Mouse (Mus musculus) forebrain, embryonic 16.5 days (tissue): ENCODE results near the gene Wars2. TPM values are rescaled to one million over a fixed set of nuclear protein-coding genes. Genes with fewer than 3 reads are reported as not detected.
A peak's percentile ranks its signal among the peaks of the same experiment; 100 is the strongest.

Experiments used
- ATAC-seq: fragments of 200-750 bp; cut with Nextera tagmentation; 2 replicates; pipeline ENCODE4 v1.8.0; 2017; ENCODE audit warnings: mild to moderate bottlenecking, moderate library complexity
- H3K27ac ChIP-seq: fragments of 300-500 bp; sonication (generic); 2 replicates; pipeline ENCODE4 v1.5.1; 2014; ENCODE audit warnings: low read length, control low read depth
- H3K27me3 ChIP-seq: fragments of 300-500 bp; sonication (generic); replicated peaks from 2 replicates; pipeline ENCODE4 v1.6.1; 2014; ENCODE audit warnings: low read length; ENCODE audit not compliant: control insufficient read depth, insufficient read depth
- H3K36me3 ChIP-seq: fragments of 300-500 bp; sonication (generic); 2 replicates; pipeline ENCODE4 v1.6.1; 2014; ENCODE audit not compliant: control insufficient read depth, insufficient read depth
- H3K4me1 ChIP-seq: fragments of 300-500 bp; sonication (generic); replicated peaks from 2 replicates; pipeline ENCODE4 v1.6.1; 2014; ENCODE audit warnings: low read length; ENCODE audit not compliant: control insufficient read depth, insufficient read depth
- H3K4me2 ChIP-seq: fragments of 300-500 bp; sonication (generic); 2 replicates; pipeline ENCODE4 v1.6.1; 2014; ENCODE audit warnings: mild to moderate bottlenecking, low read length, control low read depth
- H3K4me3 ChIP-seq: fragments of 300-500 bp; sonication (generic); replicated peaks from 2 replicates; pipeline ENCODE4 v1.5.1; 2014; ENCODE audit warnings: mild to moderate bottlenecking, low read length, control low read depth
- H3K9ac ChIP-seq: fragments of 300-500 bp; sonication (generic); replicated peaks from 2 replicates; pipeline ENCODE4 v1.6.1; 2014; ENCODE audit warnings: low read depth, low read length, control low read depth
- H3K9me3 ChIP-seq: fragments of 300-500 bp; sonication (generic); 2 replicates; pipeline ENCODE4 v1.6.1; 2016; ENCODE audit warnings: low read length; ENCODE audit not compliant: control insufficient read depth
- WGBS: fragments of 180-500 bp; shearing (Covaris S2); extraction: QIAGEN DNeasy Blood & Tissue Kit; methylation state at CpG from one replicate; pipeline ENCODE4 v1.1.7; 2014; 5-methylcytosine and 5-hydroxymethylcytosine counted together
- polyA plus RNA-seq: library from polyadenylated mRNA; unstranded; fragments of >200 nt; fragmentation: Nextera tagmentation; extraction: Ambion mirVana; gene quantifications from 2 replicates; pipeline ENCODE4 v1.2.1, GENCODE M21; 2015

Gene Wars2
- 6.3 and 7.6 TPM in 2 replicates for polyA plus RNA-seq

DNA sequence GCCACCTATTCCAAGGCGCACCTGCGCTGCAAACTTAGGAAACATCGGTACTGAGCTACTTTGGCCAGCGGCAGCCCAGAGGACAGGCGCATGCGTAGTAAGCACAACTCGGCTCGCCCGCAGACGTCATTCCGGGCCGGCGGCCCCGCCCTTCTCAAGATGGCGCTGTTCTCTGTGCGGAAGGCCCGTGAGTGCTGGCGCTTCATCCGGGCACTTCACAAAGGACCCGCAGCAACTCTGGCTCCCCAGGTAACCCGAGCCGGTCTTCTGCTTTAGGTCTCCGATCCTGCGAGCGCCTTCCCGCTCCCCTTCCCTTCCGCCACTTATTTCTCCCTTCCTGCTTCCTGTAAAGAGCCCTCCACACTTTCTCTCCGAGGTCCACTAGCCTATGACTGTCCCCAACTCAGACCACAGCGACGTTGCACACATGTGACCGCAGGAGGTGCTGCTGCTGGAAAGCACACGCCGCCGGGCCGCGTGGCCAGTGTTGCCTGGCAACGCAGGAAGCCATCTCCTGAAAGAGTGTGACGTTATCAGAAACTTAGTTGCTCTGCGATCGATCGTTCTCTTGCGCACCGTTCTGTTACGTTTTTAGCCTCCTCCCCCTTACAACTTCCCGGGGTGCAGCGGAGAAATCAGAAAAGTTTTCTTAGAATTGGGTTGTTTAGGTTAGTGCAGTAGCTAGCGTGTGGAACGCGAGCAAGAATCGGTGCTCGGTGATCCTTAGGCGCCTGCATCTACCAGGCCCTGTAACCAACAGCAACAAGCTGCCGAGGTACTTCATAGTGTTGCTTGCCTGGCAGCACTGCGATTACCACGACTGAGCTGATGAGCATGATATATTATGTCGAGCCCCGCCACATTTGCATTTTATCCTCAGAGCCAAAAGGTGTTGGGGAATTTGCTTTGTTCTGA is at the start of gene Wars2:
Wars2 (plus strand) TSS at position 129 of the 915 bp plus-strand sequence.
- no peaks in the 10 kb centered on the region for H3K27me3 ChIP-seq
- H3K9me3 ChIP-seq, result no peaks in the 10 kb centered on the region
- peak within 1 kb of the TSS; percentile 69 for H3K4me3 ChIP-seq
- peak within 1 kb of the TSS; percentile 65 for H3K9ac ChIP-seq
- H3K36me3 ChIP-seq, result no peaks in the 10 kb centered on the region
- peak within 1 kb of the TSS; percentile 93 for H3K27ac ChIP-seq
- H3K4me2 ChIP-seq, result peak within 1 kb of the TSS; percentile 64
- WGBS, result under 1% methylated on average over 57 of the region's 57 CpGs
- peaks cover 4% of the 10 kb centered on the region; the same call in 1 of the 2 replicates for H3K4me1 ChIP-seq
- ATAC-seq, result peak; percentile 99

DNA sequence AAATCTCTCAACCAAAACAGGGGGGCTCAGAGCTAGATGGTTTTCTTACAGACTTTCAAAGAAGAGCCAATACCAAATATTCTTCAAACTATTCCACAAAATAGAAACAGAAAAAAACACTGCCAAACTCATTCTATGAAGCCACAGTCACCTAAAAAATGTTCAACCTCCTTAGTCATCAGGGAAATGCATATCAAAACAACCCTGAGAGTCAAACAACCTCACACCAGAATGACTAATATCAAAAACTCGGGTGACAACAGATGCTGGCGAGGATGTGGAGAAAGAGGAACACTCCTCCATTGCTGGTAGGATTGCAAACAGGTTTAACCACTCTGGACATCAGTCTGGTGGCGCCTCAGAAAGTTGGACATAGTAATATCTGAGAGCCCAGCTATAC is 44.1 kb upstream of the Wars2 start:
- Histone ChIP-seq H3K9ac (no peak overlapping the region), H3K36me3 (no peaks in the 10 kb centered on the region), H3K4me2 (no peak overlapping the region), H3K27ac (no peak overlapping the region), H3K9me3 (no peaks in the 10 kb centered on the region; the same call in 1 of the 2 replicates), H3K27me3 (no peaks in the 10 kb centered on the region), H3K4me1 (no peaks in the 10 kb centered on the region), H3K4me3 (no peak overlapping the region)
- WGBS, result 88% methylated on average over 3 of the region's 3 CpGs
- no peak for ATAC-seq

DNA sequence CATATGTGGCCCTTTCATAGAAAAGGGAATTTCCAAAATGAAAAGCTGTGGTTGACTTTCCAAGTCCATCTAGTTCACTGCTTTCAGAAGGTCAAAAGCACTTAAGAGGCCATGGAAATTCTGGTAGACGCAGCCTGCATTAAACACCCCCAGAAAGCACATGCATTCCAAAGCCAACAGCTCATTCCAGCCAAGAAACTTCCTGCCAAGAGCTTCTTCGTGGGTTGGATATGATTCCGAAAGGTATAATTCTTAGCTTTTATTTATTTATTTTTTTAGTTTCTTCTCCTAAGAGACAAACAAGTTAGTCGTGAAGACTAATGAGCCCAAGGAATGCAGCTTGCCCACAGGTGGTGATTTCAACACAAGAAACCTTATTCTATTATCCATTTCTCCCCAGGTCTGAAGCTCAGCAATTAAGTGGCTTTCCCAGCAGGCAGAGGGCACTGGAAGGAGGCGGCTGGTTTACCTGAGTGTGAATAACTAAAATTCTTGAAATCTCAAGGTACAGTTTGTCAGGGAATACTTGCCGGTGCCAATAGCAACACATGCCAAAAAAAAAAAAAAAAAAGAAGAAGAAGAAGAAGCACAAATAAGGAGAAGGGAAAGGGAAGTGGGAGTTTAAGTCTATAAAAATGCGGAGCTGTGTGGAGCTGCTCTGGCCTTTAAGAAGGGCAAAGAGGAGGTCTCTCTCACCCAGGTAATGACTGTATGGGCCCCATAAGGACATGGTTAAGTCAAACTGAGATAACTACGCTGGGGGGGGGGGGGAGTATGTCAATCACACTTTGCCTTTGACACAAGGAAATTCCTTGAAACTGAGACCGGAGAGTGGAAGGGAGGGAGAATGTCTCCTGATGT is 30.3 kb upstream of the Wars2 start:
- no peaks in the 10 kb centered on the region for H3K36me3 ChIP-seq
- no peak overlapping the region for H3K4me2 ChIP-seq
- H3K4me3 ChIP-seq, result no peak overlapping the region
- H3K27ac ChIP-seq, result no peak overlapping the region
- H3K4me1 ChIP-seq, result no peaks in the 10 kb centered on the region
- H3K9ac ChIP-seq, result no peak overlapping the region
- H3K27me3 ChIP-seq, result no peaks in the 10 kb centered on the region
- ATAC-seq, result no peak
- 73% methylated on average over 9 of the region's 9 CpGs for whole genome bisulfite sequencing
- H3K9me3 ChIP-seq, result no peaks in the 10 kb centered on the region

DNA sequence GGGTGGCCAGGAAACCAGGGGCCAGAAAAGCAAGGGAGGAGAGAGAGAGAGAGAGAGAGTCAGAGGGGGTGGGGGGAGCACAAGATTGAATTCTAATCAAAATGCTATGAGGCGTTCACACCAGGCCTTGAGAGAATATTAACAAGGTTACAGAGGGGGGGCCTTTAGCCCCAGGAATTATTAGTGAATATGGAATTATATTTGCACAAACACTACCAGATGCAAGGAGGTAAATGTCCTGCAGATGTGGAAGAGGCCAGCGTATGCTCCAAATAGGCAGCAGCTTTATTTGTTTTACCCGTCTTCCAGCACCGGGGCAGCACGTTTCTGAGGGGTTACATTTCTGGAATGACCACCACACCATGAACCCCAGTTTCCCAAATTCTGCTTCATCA is 29.7 kb upstream of the Wars2 start:
- Histone ChIP-seq H3K27ac (no peak overlapping the region), H3K4me1 (no peaks in the 10 kb centered on the region), H3K9me3 (no peaks in the 10 kb centered on the region), H3K9ac (no peak overlapping the region), H3K36me3 (no peaks in the 10 kb centered on the region), H3K27me3 (no peaks in the 10 kb centered on the region), H3K4me2 (no peak overlapping the region), H3K4me3 (no peak overlapping the region)
- ATAC-seq, result no peak
- 82% methylated on average over 5 of the region's 5 CpGs for WGBS

DNA sequence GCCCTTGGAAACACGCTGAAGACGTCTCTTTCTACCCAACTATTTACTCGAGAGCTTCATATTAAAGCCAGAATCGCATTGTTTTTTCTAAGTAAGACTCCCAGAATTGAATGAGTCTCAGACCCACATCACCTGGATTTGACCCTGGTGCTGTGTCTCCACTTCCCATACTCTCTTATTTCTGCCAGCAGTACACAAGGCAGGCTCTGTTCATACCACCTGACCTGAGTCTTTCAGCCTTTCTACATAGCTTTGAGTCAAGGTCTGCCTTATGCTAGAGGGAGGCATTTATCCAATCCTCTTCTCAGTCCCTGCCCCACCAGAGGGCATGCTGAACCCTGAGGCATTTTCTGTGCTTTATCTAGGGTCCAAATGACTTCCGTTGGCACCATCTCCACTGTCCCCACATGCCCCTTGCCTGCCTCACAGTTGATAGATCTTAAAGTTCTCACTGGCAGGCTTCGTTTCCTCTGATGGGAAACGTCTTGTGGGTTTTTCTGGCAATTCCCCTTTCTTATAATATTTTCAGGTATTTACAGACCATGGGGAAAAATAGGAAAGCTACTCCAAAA is 27.5 kb upstream of the Wars2 start:
- H3K27ac ChIP-seq, result no peak overlapping the region
- ATAC-seq, result no peak
- no peaks in the 10 kb centered on the region for H3K9me3 ChIP-seq
- H3K4me3 ChIP-seq, result no peak overlapping the region
- H3K4me1 ChIP-seq, result no peaks in the 10 kb centered on the region
- no peaks in the 10 kb centered on the region for H3K36me3 ChIP-seq
- WGBS, result 90% methylated on average over 7 of the region's 7 CpGs
- H3K4me2 ChIP-seq, result no peak overlapping the region
- H3K27me3 ChIP-seq, result no peaks in the 10 kb centered on the region
- no peak overlapping the region for H3K9ac ChIP-seq

DNA sequence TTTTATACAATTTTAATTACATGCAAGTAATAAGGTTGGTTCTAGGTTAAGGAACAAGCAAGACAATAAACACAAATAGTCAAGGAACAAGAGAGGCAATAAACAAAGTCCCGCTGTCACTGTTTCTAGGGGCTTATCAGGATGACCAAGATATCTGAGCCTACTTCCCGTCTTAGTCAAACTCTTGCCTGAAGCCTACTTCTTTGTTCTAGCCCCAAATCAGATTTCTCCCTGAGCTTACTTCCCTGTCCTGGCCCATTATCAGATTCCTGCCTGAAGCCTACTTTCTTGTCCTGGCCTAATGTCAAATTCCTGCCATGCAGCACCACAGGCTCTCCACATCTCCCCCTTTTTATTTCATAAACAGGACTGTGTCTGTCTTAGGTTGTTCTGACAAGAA is 19.9 kb upstream of the Wars2 start:
- H3K4me3 ChIP-seq, result no peak overlapping the region
- H3K27ac ChIP-seq, result no peak overlapping the region
- no peaks in the 10 kb centered on the region for H3K27me3 ChIP-seq
- no peak overlapping the region for H3K9ac ChIP-seq
- no peak overlapping the region for H3K4me2 ChIP-seq
- H3K36me3 ChIP-seq, result no peaks in the 10 kb centered on the region
- ATAC-seq, result no peak
- no peaks in the 10 kb centered on the region for H3K9me3 ChIP-seq
- WGBS, result 89% methylated on average over 2 of the region's 2 CpGs
- no peaks in the 10 kb centered on the region for H3K4me1 ChIP-seq

DNA sequence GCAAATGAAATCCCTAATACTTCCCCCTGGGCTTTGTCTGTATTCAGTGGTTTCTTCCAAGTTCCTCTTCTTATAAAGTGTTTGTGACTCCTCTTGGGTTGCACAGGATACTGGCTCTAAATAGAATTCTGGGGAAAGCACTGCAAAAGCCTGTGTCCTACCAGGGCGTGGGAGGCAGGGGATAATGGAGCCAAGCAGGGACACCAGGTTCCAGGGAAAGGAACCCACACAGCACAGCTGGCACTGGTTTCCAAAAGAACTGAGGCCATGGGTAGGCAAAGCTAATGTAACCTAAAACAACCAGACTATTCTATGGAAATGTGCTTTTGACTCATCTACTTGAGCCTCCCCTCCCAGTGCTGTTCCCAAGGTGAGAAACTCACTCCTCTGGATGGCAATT is 10.3 kb upstream of the Wars2 start:
- Histone ChIP-seq H3K27ac (no peak overlapping the region), H3K4me1 (no peaks in the 10 kb centered on the region), H3K27me3 (no peaks in the 10 kb centered on the region), H3K36me3 (no peaks in the 10 kb centered on the region), H3K9ac (no peak overlapping the region), H3K4me2 (no peak overlapping the region), H3K9me3 (no peaks in the 10 kb centered on the region), H3K4me3 (no peak overlapping the region)
- no peak for ATAC-seq
- WGBS, result 86% methylated on average over 1 of the region's 1 CpGs

DNA sequence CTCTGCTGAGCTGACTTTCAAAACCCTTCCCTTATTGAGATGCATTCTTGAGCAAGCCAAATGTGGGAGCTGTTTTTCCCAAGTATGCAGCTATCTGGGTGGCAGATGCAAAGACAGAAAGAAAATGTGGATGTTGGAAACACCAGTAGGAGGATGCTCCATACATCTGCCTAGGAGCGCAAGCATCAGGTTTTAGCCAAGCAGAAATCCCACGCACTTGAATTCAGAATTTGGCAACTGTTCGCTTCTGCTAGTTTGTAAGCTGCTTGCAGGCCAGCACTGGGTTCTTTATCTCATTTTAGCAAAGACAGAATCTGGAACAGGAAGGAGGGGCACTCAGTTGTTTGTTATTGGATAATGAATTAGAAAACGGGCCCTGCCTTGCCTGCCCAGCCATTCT is 8.9 kb upstream of the Wars2 start:
- no peak for ATAC-seq
- Histone ChIP-seq H3K9me3 (no peaks in the 10 kb centered on the region), H3K4me3 (no peak overlapping the region), H3K4me2 (no peak overlapping the region), H3K27ac (no peak overlapping the region), H3K27me3 (no peaks in the 10 kb centered on the region), H3K9ac (no peak overlapping the region), H3K4me1 (no peaks in the 10 kb centered on the region), H3K36me3 (no peaks in the 10 kb centered on the region)
- WGBS, result 91% methylated on average over 4 of the region's 4 CpGs

DNA sequence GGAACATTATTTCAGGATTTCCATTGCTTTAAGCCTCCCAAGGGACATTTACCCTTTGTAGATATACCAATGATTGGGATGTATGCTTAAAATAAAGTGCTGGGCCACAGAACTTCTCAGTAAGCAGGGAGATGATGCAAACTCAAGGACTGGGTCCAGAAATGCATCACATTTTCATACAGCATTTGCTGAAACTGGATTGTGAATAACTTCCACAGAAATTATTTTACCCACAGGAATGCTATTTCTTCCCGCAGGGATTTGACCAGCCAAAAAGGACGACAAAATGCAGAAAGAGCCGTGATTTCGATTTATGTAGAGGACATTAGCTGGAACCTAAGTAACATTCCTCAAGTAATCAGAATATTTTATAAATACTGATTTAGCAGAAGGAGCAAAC is 7.0 kb upstream of the Wars2 start:
- WGBS, result 95% methylated on average over 4 of the region's 4 CpGs
- Histone ChIP-seq H3K9ac (no peak overlapping the region), H3K36me3 (no peaks in the 10 kb centered on the region), H3K4me1 (no peaks in the 10 kb centered on the region), H3K4me2 (no peak overlapping the region), H3K27ac (no peak overlapping the region), H3K4me3 (no peak overlapping the region), H3K27me3 (no peaks in the 10 kb centered on the region), H3K9me3 (no peaks in the 10 kb centered on the region)
- ATAC-seq, result no peak
